Mouse (Mus musculus): ENCODE measurements around the gene Crat.

Gene Crat

DNA sequence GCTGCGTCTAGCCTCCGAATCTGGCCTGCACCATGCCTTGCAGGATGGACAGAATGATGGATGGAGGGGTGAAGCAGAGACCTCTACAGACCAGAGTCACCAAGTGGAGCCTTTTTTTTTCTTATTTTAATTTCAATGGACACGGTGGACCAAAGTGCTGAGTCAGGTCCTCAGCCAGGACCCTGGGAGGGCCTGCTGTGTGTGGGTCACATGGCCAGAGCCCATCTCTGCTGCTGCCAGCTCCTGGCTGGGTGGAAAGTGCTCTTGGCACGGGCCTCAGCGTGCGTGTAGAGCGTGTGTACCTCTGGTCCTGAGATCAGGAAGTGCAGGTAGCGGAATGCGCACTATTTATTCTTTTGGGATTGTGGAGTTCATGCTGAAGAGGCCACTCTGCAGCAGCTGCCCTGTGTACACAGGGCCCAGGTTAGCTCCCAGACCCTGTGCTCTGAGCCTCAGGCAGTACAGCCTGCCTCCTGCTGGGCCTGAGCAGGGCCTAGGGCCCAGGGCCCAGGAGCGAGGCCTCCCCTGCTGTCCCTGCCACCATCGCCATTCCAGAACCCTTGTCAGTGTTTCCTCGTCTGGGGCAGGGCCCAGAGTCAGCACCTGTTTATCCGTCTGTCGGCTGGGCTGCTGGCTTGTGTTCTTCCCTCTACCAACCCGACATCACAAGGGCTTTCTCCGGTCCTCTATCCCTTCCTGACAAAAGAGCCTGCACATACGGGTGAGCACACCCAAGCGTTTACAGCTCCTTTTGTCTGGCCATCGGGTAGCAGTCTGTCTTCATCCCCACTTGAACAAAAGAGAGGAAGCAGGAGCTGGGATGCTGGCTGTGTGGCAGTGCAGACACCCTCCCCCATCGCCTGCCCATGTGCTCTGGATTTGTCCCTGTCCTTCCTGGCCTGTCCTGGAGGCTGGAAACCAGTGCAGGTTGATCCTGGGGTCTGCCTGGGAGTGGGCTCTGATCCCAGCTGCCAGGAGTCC is 16.1 kb downstream of the Crat start:
- TF ChIP-seq GATA4 (IDR thresholded peaks at IDR 0.05; ENCODE audit: insufficient replicate concordance, low read length) = no peak

DNA sequence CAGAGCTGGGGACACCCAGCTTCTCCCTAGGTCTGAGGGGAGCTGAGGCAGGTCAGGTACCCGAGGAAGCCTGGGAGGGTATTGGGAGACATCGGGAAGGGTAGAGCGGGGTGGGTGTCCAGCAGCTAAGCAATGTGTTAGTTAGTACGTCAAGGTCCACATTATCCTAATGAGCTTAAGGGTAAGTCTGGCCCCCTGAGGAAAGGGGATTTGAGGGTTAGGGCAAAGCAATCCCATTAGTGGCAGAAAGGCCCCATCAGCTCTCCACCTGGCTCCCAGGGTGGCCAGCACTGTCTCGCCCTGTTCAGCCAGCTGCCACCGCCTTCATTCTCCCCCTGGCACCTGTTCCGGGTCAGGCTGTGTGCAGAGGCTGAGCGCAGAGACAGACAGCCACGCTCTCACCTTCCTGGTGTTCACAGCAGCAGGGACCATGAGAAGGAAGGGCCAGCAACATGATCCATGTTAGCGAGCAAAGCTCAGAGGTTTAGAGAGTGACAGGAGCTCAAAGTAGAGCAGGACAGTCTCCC is 17.6 kb downstream of the Crat start:
- no peak for TF ChIP-seq GATA4 (IDR thresholded peaks at IDR 0.05; ENCODE audit: insufficient replicate concordance, low read length)

DNA sequence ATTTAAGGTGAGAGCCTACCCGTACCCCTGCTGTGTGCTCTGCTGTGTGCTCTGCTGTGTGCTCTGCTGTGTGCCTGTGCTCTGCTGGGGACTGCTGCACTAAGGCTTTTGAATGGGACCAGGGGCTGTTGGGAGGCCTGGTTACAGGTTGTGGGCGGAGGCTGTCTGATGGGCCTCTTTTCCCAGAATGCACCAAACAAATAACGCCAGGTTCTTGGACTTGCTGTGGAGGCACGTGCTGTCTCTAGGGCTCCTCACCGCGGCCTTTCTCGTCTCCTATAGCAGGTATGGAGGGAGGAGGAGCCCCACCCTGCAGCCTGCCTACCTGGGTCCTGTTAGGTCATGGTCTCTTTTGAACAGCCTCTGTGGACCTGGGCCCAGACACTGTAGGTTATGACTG is 19.4 kb downstream of the Crat start:
- no peak for TF ChIP-seq GATA4 (IDR thresholded peaks at IDR 0.05; ENCODE audit: insufficient replicate concordance, low read length)

DNA sequence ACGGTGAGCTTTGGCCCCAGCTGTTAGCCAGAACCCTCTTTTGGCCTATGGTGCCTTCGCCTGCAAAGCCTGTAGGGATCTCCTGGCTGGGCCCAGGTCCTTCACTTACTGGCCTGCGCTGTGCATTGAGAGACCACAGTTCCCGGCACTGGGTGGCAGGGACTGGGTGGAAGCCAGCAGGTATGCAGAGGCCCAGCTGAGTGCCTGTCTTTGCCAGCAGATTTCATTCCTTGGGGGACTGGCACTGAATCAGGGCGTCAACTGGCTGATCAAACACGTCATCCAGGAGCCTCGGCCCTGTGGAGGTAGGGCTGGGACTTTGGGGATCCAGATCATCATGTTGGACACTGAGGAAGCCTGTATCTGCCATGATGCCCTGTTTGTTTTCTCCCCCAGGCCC is 19.9 kb downstream of the Crat start:
- TF ChIP-seq GATA4 (IDR thresholded peaks at IDR 0.05; ENCODE audit: insufficient replicate concordance, low read length) = no peak

DNA sequence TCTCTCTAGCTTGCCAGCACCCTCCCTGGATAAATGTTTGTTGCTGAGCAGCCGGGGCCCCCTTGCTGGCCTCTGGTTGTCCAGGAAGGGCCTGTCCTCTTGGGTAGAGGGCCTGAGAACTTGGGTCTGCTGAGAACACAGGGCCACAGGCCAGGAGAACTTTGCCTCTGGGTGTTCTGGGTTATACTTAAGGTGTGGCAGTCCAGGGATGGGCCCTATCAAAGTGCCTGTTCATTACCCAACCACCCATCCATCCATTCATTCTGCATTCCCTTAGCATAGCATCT is 22.3 kb downstream of the Crat start:
- TF ChIP-seq GATA4 (IDR thresholded peaks at IDR 0.05; ENCODE audit: insufficient replicate concordance, low read length) = no peak

DNA sequence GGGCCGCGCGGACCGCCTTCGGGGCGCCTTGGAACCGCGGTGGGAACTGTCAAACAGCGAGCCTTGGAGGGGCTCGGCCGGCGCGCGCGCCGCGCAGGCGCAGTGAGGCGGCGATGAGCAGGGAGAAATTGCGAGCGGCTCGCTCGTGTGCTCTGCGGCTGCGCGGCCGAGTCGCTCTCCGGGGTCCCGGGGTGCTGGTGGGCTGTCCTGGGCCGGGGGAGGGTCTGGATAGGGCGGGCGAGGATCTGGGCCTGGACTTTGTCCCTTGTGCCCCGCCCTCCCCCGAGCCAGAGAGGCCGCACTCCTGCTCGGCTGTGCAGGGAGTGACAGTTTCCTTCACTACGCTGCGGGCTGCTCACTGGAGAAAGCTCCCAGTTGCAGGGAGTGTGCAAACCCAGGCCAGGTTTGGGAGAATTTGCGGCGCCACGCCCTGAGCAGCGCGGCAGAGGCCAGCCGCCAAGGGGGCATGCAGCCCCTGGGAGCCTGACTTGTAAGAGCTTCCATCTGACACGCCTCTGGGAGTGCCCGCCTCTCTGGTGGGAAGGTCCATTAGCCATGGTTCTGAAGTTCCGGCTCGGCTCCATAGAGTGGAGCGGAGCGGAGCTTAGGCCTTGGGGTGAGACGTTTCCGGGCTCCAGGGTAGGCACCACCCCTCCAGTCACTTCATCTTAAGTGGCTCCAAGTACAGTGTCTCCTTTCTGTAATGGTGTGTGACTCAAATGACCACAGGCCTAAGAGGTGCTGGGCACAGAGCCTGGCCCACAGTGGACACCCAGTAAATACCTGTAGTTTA is 22.8 kb downstream of the Crat start:
- TF ChIP-seq GATA4 (IDR thresholded peaks at IDR 0.05; ENCODE audit: insufficient replicate concordance, low read length) = no peak

DNA sequence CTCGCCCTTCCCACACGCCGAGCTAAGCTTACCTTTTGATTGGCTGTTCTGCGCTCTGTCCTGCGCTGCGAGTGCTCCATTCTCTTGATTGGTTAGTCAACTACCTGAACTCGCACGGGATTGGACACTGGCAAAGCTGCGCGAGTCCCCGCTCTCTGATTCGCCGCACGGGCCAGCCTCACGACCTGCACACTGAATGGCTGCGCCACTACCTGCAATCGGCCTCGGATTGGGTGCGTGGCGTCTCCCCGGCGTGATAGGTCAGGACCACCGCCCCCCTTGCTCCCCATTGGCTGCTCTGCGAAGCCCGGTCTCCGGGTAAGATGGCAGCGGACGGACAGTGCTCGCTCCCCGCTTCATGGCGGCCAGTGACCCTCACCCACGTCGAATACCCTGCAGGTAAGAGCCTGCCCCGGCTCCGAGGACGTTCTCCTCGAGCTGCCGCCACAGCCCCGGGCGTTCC is 23.5 kb downstream of the Crat start, which contains the start of gene Dolpp1:
TSS of gene Dolpp1 (plus strand) at position 141 of the 463 bp plus-strand sequence.
- no peak for TF ChIP-seq GATA4 (IDR thresholded peaks at IDR 0.05; ENCODE audit: insufficient replicate concordance, low read length)

DNA sequence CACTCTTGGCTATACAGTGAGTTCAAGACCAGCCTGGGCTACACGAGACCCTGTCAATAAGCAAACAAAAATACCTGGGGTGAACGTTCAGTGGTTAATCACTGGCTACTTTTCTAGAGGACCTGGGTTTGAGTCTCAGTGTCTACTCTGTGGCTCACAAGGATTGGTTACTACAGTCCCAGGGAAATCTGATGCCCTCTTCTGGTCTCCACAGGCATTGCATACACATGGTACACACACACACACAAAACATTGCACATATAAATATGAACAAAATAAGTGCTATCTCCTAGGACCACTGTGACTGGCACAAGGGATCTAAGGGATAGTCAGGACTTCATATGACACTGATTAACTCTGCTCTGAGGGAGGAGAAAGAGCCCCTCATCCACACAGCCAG is 26.6 kb downstream of the Crat start:
- TF ChIP-seq GATA4 (IDR thresholded peaks at IDR 0.05; ENCODE audit: insufficient replicate concordance, low read length) = no peak

DNA sequence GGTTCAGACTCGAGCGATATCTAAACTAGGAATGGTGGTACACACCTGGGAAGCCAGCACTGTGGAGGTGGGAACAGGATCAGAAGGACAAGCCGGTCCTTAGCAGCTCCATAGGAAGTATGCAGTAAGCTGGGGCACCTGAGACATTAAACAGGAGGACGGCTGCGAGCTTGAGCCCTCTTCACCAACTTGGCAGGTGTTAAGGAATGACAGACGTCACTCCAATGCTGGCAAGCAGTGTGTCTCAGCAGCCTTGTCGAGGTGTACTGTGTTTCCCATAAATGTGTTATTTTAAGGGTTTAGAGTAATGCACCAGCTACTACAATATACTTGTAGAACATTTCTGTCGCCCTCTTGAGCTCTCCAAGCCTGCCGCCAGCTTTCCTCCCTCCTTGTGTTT is 28.7 kb downstream of the Crat start:
- TF ChIP-seq GATA4 (IDR thresholded peaks at IDR 0.05; ENCODE audit: insufficient replicate concordance, low read length) = no peak

DNA sequence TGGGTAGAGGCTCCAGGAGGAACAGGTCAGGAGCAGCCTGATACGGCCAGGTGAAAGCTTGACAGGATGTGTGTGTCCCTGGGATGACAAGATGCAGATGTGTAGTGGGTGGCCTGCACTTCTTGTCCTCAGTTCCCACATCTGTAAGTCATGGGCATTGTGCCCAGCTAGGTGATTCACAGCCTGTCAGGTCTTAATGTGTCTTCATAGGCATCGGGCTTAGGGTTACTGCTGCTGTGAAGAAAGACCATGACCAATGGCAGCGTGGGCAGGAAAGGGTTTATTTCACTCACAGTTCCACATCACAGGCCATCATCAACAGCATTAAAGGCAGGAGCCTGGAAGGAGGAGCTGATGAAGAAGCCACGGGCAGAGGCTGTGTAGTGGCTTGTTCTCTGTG is 30.0 kb downstream of the Crat start:
- TF ChIP-seq GATA4 (IDR thresholded peaks at IDR 0.05; ENCODE audit: insufficient replicate concordance, low read length) = no peak

DNA sequence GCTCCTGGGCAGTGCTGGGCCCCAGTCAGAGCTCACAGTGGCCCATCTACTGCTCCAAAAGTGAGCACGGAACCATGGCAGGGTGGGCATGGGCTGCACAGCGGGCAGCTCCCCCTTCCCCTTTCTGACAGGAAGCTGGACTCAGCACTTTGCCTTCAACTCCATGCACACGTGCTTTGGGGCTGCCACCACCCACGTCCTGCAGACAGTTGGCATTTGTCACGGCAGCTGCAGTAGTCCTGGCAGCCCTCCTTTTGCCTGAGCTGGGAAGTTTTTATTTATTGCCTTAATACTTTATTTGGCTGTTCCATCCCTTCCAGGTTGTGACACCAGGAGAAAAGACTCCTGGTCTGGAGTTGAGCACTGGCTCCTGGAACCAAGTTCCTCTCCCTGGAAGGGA is 30.8 kb downstream of the Crat start:
- no peak for TF ChIP-seq GATA4 (IDR thresholded peaks at IDR 0.05; ENCODE audit: insufficient replicate concordance, low read length)

DNA sequence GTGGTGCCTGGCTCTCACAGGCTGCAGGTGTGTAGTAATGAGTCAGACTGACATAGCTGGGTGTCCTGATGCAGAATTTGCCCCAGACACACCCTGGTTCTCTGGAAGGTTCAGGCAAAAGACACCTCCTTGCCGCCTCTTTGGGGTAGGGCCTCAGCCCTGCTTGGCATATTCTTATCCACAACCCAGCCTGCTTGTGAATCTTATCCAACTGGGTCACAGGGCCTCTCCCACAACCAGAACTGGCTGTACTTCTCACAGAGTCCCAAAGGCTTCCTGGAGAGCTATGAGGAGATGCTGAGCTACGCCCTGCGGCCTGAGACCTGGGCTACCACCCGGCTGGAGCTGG is 34.3 kb downstream of the Crat start:
- no peak for TF ChIP-seq GATA4 (IDR thresholded peaks at IDR 0.05; ENCODE audit: insufficient replicate concordance, low read length)

DNA sequence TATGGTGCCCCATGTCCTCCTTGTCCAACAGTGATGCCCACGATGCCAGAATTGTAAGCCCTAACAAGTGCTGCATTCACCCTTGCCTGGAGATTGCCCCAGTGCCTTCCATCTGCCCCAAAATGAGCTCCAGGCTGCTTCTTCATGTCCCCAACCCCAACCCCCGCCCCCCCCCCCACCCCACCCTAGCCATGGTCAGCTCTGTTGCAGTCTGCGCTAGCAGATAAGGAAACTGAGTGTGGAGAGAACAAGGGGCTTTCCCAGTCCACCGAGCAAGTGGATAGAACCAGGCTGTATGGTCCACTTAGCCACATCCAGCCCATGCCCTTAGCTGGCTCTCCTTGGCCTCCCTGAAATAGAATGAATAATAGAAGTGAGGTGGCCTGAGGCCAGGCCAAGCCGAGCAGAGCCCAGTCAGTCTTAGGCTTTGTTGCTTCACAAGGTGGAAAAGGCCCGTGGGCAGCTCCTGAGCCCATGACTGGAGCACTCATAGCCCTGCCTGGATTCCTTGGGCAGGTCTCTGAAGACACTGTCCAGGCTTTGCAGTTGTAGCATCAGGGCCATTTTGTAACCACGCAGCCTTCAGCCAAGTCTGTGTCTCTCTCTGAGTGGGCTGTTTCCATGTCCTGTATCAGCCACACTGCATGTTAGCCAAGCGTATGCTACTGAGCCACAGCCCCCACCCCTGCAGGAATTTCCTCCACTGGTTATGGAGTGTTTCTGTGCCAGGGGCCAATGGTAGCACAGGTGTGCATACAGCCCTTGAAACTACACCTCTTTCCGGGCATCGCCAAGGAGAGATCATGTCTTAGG is 34.8 kb downstream of the Crat start:
- TF ChIP-seq GATA4 (IDR thresholded peaks at IDR 0.05; ENCODE audit: insufficient replicate concordance, low read length) = no peak

DNA sequence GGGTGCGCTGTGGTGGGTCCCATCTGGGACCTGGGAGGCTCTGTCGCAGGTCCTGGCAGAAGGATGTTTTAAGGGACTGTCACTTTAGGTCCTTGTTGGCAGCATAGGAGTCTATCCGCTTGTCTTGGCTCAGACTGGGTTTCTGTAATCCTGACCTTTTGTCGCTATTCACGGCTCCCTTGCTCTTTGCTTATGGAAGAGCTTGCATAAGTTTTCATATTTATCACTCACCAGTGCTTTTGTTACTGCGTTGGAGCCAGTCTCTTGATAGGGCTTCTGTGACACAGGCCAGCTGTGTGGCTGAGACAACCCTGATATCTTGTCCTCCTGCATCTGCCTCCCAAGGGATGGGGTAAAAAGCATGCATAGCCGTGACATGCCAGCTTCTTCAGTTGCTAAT is 36.3 kb downstream of the Crat start:
- no peak for TF ChIP-seq GATA4 (IDR thresholded peaks at IDR 0.05; ENCODE audit: insufficient replicate concordance, low read length)

DNA sequence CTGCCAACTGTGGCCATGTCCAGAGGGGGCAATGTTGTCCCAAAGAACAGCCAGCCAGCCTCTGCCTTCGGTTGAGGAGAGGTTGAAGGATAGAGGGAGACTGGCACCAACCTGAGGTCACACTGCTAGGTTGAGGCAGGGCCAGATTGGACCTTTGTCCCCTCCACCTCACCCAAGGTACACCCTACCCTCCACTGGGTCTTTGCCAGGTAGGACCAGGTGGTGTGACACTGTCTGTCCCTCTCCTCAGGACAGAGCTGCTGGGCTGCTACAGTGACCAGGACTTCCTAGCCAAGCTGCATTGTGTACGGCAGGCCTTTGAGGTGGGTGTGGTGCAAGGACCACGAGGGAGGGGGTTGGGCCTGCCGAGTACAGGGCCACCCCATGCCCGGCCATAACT is 37.9 kb downstream of the Crat start:
- no peak for TF ChIP-seq GATA4 (IDR thresholded peaks at IDR 0.05; ENCODE audit: insufficient replicate concordance, low read length)

All from liver, adult (tissue).